Mouse (Mus musculus): Measurements from ENCODE around the gene Fbh1.

Gene Fbh1

DNA sequence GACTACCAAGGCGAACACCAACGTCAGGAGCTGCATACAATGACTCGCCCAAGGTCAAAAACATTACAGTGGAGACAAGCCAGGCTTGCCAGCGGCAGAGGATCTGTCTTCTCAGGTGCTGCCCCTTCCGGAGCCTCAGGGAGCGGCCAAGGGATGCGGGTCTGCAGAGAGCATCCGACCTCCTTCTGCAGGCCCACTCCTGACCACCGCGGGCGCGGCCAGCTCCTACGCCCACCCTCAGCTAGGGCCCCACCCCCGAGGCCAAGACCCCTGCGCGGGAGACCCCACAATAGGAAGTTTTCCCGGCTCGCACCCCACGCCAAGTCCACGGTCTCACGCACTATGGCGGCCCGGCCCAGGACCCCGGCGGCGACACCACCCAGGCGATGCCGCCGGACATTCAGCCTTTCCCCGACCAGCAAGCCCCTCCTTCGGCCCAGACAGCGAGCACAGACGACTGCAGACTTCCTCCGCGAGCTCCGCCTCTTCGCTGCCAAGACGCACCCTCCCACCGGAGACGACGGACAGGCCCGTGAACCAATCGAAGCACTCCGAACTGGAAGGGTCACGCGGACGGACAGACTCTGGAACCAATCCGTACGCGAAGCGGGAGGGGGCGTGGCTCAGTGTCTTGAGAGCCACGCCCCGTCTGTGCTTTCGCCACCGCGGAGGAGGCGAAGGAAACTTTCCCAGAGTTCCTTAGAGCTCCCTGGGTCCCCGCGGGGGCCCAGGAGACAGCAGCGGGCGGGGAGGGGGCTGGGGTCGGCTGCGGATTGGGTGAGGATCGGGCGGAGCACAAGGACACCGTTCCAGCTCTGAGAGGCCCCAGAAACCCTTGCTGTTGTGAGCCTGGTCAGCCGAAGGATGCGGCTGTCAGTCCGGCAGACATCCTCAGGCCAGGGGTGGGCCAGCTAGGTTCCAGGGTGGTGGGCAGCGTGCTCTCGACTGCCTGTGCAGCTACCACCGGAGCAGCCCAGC lies at the start of gene Fbh1, which contains the start of gene Ankrd16:
TSS of gene Fbh1 (minus strand) at position 492 of the 978 bp plus-strand sequence.
TSS of gene Ankrd16 (plus strand) at position 786 of the 978 bp plus-strand sequence.
- peak; percentile 100 for DNase-seq (ENCODE audit: low spot score)

DNA sequence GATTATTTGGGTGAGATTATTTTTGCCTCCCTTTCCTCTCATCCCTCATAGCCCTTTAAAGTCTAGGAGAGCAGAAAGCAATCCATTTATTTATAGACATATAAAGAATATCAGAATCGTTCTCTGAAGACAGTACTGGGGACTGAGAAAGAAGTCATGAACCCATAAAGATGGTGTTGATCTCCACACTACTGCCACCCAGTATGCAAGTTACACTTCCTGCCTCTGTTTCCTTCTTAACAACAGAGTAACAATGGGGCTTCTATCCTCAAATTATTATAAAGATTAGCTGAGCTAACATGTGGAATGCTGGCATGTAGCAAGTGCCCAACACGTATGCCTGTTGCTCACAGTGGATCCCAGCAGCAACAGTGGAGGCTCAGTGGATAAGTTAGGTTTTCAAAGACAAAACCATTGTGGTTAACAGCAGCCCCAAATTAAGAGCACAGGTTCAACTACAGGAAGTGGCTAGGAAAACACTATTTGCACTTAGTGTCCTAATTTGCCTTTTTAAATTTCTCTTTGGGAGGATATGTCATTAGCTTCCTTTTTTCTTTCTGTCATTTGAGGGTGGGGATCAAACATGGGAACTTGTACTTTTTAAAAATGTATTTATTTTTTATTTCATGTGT lies 24.0 kb upstream of the Fbh1 start:
- DNase-seq (ENCODE audit: low spot score) = no peak

GRCm38 (mm10) chr2:11797930-11798364 lies 20.6 kb upstream of the Fbh1 start:
- no peak for DNase-seq (ENCODE audit: low spot score)

DNA sequence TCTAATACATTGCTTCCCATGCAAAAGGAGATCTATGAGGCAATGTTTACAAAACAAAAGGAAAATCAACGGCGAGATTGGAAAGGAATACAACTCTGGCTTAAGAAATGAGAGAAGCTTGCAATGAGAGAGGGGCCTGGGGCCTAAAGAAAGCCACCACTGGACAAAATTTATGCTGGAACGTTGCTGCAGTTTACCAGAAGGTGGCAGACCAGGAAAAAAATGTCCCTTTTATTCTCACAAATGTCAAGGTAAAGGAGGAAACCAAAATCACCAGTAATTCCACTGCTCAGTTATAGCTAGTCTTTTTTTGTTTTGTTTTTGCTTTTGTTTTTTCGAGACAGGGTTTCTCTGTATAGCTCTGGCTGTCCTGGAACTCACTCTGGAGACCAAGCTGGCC lies 17.3 kb upstream of the Fbh1 start:
- no peak for DNase-seq (ENCODE audit: low spot score)

DNA sequence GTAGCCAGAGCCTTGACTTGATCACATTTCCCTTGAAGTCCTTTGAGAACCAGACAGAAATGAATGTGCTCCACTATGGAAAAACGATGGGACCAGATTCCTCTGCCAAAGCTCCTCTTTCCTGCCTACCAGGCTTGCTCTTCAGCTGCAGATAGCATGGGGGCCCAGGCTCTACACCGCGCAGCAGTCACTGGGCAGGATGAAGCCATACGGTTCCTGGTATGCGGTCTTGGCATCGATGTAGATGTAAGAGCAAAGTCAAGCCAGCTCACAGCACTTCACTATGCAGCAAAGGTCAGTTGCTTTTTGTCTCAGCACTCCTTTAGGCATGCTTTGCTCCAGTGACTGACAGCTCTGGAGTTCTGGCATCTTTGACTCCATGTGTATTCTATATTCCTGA lies 6.8 kb upstream of the Fbh1 start:
- no peak for DNase-seq (ENCODE audit: low spot score)

- DNase-seq (ENCODE audit: low spot score) = peak; percentile 79
Observed at GRCm38 (mm10) chr2:11778087-11778823, 873 bp upstream of the Fbh1 start.

- no peak for DNase-seq (ENCODE audit: low spot score)
Observed at GRCm38 (mm10) chr2:11776415-11776814, 967 bp downstream of the Fbh1 start.

GRCm38 (mm10) chr2:11775121-11775520 lies 2.3 kb downstream of the Fbh1 start:
- no peak for DNase-seq (ENCODE audit: low spot score)

GRCm38 (mm10) chr2:11774426-11774825 lies 3.0 kb downstream of the Fbh1 start:
- DNase-seq (ENCODE audit: low spot score) = no peak

DNA sequence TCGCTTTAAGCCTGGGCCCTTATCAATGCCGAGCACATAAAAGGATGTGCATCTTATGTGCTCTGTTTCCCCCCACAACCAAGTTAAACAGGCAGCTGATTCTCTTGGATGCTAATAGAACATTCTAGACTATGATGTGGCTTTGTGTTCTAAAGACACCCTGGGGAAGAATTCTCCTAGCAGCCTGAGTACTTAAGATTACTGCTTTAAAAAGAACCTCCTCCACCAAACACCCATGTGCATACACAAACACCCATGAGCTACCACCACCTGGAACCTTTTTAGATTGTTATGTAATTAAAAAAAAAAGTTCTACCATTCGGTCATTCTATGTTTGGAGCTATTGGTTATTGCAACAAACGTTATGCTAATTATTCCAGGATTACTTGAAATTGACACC lies 5.0 kb downstream of the Fbh1 start:
- DNase-seq (ENCODE audit: low spot score) = no peak

GRCm38 (mm10) chr2:11771701-11772100 lies 5.7 kb downstream of the Fbh1 start:
- DNase-seq (ENCODE audit: low spot score) = no peak

GRCm38 (mm10) chr2:11767161-11767545 lies 10.2 kb downstream of the Fbh1 start:
- DNase-seq (ENCODE audit: low spot score) = no peak

GRCm38 (mm10) chr2:11766485-11767160 lies 10.8 kb downstream of the Fbh1 start:
- DNase-seq (ENCODE audit: low spot score) = no peak

DNA sequence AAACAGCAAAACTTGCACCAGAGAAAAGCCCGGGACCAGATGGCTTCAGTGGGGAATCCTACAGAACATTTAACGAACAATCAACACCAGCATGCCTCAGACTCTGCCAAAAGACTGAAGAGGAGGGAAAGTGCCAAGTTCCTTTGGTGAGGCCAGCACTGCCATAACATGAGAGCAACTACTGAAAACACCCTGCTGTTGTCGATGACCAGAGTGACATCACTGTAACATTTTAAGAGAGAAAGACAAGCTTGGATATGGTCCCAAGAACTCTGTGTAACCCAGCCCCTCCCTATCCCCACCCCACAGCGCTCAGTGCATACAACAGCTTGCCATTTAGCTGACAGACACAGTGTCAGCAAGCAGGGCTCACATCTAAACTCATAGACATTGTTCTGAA lies 11.7 kb downstream of the Fbh1 start:
- DNase-seq (ENCODE audit: low spot score) = no peak

- DNase-seq (ENCODE audit: low spot score) = no peak
Observed at GRCm38 (mm10) chr2:11762541-11762940, 14.8 kb downstream of the Fbh1 start.

- no peak for DNase-seq (ENCODE audit: low spot score)
Observed at GRCm38 (mm10) chr2:11739516-11740051, 37.8 kb downstream of the Fbh1 start.

DNA sequence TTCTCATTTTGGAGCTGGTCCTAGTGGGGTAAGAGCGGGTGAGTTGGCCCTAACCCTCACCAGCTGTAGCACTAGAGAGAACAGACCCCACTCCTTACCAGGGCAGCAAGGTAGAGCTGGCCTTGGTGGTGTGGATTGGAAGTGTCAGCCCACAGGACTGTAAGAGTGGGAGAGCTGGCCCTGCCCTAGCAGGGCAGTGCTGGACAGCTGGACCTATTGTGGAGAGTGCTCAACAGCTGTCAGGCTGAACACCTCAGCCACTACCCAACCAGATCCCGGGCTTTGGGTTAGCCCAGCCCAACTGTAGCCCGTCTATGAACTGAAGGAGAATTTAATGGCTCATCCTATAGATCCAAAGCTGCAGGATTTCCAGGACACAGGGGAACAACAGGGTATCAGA lies 38.6 kb downstream of the Fbh1 start:
- no peak for DNase-seq (ENCODE audit: low spot score)

- no peak for DNase-seq (ENCODE audit: low spot score)
Observed at GRCm38 (mm10) chr2:11735853-11736252, 41.5 kb downstream of the Fbh1 start.

GRCm38 (mm10) chr2:11732978-11733377 lies 44.4 kb downstream of the Fbh1 start:
- DNase-seq (ENCODE audit: low spot score) = no peak

DNA sequence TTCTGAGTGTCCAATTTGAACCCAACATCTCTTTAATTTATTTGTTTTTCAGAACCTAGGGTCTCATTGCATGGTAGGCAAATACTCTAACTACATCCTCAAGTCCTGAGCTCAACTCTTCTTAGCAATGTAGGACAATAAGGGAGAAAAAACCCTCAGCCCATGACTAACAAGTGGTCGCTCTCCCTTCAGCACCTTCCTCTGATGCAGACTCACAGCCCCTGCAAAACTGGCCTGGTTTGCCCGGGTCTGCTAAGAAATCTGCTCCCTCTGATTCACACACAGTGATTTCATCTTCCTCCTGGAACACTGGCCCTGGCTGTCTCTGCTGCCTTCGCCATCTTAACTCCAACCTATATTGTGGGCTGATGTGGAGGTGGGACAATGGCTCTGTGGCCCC lies 48.3 kb downstream of the Fbh1 start:
- no peak for DNase-seq (ENCODE audit: low spot score)

- no peak for DNase-seq (ENCODE audit: low spot score)
Observed at GRCm38 (mm10) chr2:11727574-11727973, 49.8 kb downstream of the Fbh1 start.

DNA sequence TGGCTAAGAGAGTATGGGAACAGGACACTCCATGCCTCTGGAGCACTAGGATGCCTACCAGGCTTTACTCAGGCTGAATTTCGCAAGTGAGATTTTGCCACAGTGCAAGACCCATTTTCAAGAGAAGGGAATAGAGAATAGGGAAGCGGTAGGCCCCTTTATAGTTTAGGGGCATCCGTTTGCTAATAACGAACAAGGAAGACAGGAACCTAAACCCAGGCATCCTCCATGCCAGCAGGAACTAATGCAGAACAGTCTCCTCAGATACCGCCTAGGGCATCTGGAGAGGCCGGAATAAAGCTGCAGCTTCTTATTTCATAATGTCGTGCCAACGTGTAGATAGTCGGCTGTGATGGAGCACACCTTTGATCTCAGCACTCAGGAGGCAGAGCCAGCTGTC lies 54.8 kb downstream of the Fbh1 start:
- no peak for DNase-seq (ENCODE audit: low spot score)
